Mouse (Mus musculus) adrenal gland (tissue): ENCODE measurements around the gene Hagh.

Source experiments
- intact Hi-C: fragments of 180-260 bp; cut with DNase I; formaldehyde crosslinking; loops from one replicate; pipeline ENCODE4 v1.15.1; 2025

Hagh gene

GRCm38 (mm10) chr17:24881738-24882440 is 41.9 kb downstream of the Hagh start:
- intact Hi-C loops = no loop called here

GRCm38 (mm10) chr17:24884391-24884790 is 44.4 kb downstream of the Hagh start:
- intact Hi-C loops = loop anchor here (2.0 kb wide), 1 partner anchor 140 kb away; no protein-coding TSS in a partner anchor

- intact Hi-C loops = loop anchor here (2.0 to 5.0 kb wide), 2 partner anchors 33 to 141 kb away; partner anchors contain the start of gene Fahd1
These were observed 45.6 kb downstream of the Hagh start for GRCm38 (mm10) chr17:24885356-24886133.

GRCm38 (mm10) chr17:24886134-24886931 is 46.4 kb downstream of the Hagh start, which contains the start of the genes Nubp2 and Spsb3:
Gene Nubp2, minus strand, starts transcription at chr17:24886349.
Gene Spsb3, plus strand, starts transcription at chr17:24886643.
- intact Hi-C loops = loop anchor here (5.0 kb wide), 1 partner anchor 34 kb away; the partner anchor contains the start of gene Fahd1

- intact Hi-C loops = loop anchor here (5.0 kb wide), 1 partner anchor 35 kb away; the partner anchor contains the start of gene Fahd1
These were observed 47.0 kb downstream of the Hagh start for GRCm38 (mm10) chr17:24886932-24887271.

- intact Hi-C loops = loop anchor here (5.0 kb wide), 1 partner anchor 35 kb away; the partner anchor contains the start of gene Fahd1
These were observed 47.5 kb downstream of the Hagh start for GRCm38 (mm10) chr17:24887291-24888080.

- intact Hi-C loops = loop anchor here (5.0 kb wide), 1 partner anchor 37 kb away; the partner anchor contains the start of gene Fahd1
These were observed 48.9 kb downstream of the Hagh start for GRCm38 (mm10) chr17:24888862-24889261.

GRCm38 (mm10) chr17:24890151-24891092 is 50.5 kb downstream of the Hagh start:
- intact Hi-C loops = no loop called here

- intact Hi-C loops = no loop called here
These were observed 51.4 kb downstream of the Hagh start for GRCm38 (mm10) chr17:24891321-24891720.

- intact Hi-C loops = no loop called here
These were observed 52.8 kb downstream of the Hagh start for GRCm38 (mm10) chr17:24892785-24893184.

GRCm38 (mm10) chr17:24893276-24893675 is 53.3 kb downstream of the Hagh start:
- intact Hi-C loops = no loop called here

- intact Hi-C loops = no loop called here
These were observed 54.4 kb downstream of the Hagh start for GRCm38 (mm10) chr17:24894061-24894994.

- intact Hi-C loops = loop anchor here (5.0 kb wide), 1 partner anchor 37 kb away; no protein-coding TSS in a partner anchor
These were observed 55.1 kb downstream of the Hagh start, which contains the start of the genes Eme2 and Mrps34 for GRCm38 (mm10) chr17:24894995-24895547. Gene Eme2, minus strand, starts transcription at chr17:24895087. Gene Mrps34, plus strand, starts transcription at chr17:24895116.

GRCm38 (mm10) chr17:24895571-24896240 is 55.8 kb downstream of the Hagh start:
- intact Hi-C loops = loop anchor here (5.0 kb wide), 1 partner anchor 37 kb away; no protein-coding TSS in a partner anchor

- intact Hi-C loops = loop anchor here (5.0 kb wide), 1 partner anchor 36 kb away; no protein-coding TSS in a partner anchor
These were observed 56.5 kb downstream of the Hagh start, which contains the start of gene Nme3 for GRCm38 (mm10) chr17:24896241-24896992. Gene Nme3, plus strand, starts transcription at chr17:24896500.

- intact Hi-C loops = loop anchor here (5.0 kb wide), 1 partner anchor 35 kb away; no protein-coding TSS in a partner anchor
These were observed 57.0 kb downstream of the Hagh start for GRCm38 (mm10) chr17:24896993-24897269.
